Mouse (Mus musculus): Measurements from ENCODE around the gene Inpp1. TPM values are rescaled to one million over a fixed set of nuclear protein-coding genes. Genes with fewer than 3 reads are reported as not detected.

Gene Inpp1
- polyA plus RNA-seq, 1 experiment from 2014 or later = 18.3 TPM

DNA sequence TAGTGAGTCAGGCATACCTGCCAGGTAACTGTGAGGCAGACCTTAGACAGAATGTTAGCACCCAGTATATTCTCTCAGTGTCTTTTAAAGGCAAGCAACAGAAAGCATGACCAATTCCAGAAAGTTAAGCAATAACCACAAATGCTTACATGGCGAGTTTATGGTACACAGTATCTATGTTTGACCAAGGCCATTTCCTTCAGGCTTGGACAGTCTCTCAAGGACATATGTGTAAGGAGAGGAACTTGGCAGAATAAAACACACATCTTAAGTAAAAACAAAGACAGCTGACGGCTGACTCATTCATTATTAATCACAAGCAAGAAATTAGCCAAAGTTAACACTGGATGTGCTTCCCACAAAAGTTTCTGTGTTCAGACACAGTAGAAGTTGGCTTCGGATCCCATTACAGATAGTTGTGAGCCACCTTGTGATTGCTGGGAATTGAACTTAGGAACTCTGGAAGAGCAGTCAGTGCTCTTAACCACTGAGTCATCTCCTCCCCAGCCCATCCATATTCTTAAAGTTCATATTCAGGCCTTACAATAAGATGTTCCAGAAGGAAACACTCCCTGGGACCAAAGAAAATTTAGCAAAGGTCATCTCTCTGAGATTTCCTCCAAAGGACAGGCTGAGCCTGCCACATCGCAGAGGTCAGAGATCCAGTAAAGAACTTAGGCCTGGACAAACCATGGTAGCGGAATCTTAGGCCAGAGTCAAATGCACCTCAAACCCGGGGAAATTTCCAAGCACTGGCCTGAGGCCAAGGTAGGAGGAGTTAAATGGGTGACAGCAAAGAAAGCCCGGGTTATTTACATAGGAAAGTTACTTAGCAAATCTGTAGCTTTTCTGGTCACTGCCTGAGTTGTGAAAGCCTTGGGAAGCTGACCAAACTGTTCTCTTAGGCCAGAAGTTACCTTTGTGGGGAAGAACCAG lies 52.0 kb downstream of the Inpp1 start:
- H3K9me3 ChIP-seq (replicated peaks) = no peaks in the 10 kb centered on the region
- H3K4me1 ChIP-seq = no peaks in the 10 kb centered on the region
- no peak overlapping the region for H3K4me2 ChIP-seq
- no peak overlapping the region for H3K9ac ChIP-seq
- H3K4me3 ChIP-seq = no peak overlapping the region
- H3K36me3 ChIP-seq (ENCODE audit: poor library complexity, severe bottlenecking) = no peaks in the 10 kb centered on the region
- WGBS = 75% methylated on average over 7 of the region's 7 CpGs
- ATAC-seq = no peak
- no peaks in the 10 kb centered on the region for H3K27me3 ChIP-seq
- H3K27ac ChIP-seq = no peak overlapping the region

DNA sequence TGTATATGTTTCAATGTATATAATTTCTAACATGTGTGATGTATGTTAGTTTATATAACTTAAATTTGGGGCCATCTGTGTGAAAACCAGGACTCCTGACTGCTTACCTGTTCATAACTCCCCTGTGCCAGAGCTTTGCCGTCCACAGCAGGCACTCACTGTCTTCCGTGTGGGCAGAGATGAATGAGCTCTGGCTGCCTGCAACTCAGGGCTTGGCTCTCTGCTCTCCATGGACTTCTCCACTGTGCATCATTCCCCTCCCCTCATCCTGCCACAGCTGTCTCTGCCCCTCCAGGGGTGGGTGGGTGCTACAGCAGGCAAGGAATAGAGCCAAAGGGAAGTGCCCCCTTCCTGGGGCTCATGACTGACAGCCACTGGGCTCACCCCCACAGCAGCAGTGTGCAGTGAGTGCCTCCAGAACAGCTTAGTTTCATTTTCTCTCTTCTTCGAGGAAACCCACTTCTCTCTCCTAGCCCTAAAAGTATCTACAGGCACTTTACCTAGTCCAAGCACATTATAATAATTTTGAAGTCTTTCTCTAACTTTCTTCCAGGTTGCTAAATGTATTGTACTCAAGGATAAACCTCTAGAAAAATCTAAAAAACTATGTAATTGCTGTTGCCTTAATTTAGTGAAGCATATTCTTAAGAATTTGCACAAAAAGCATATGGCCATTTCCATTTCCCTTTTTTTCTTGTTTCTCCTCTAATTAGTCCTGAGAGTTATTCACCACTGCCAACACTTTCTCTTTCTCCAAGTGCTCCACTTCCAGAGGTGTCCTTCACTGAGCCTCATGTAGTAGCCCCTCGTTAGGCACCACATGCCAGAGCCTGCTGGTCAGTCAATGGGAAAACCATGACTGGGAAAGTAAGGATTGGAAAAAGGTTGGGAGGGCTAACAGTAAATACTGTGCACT lies 53.3 kb downstream of the Inpp1 start:
- 67% methylated on average over 4 of the region's 4 CpGs for WGBS
- no peak for ATAC-seq
- Histone ChIP-seq H3K4me2 (no peak overlapping the region), H3K4me3 (no peak overlapping the region), H3K27me3 (no peaks in the 10 kb centered on the region), H3K4me1 (no peaks in the 10 kb centered on the region), H3K36me3 (ENCODE audit: poor library complexity, severe bottlenecking) (no peaks in the 10 kb centered on the region), H3K27ac (no peak overlapping the region), H3K9me3 (replicated peaks) (no peaks in the 10 kb centered on the region), H3K9ac (no peak overlapping the region)

DNA sequence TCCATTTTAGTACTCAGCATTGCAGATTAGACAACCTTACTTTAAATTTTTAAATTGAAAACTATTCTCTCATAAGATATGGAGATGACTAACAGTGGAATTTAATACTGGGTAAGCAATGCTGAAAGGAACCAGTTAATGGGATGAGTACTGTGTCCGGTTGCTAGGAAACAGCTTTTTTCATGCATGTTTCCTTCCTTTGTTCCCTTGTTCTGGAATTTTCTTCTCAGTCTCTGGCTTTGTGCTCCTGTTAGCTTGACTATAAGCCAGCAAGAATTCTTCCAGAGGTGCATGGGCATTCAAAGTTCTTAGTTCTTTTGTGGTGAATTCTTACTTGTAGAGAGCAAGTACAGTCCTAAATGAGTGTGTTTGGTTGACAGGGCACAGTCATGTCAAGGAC lies 59.3 kb downstream of the Inpp1 start:
- H3K36me3 ChIP-seq (ENCODE audit: poor library complexity, severe bottlenecking) = no peaks in the 10 kb centered on the region
- H3K27ac ChIP-seq = no peak overlapping the region
- no peak for ATAC-seq

DNA sequence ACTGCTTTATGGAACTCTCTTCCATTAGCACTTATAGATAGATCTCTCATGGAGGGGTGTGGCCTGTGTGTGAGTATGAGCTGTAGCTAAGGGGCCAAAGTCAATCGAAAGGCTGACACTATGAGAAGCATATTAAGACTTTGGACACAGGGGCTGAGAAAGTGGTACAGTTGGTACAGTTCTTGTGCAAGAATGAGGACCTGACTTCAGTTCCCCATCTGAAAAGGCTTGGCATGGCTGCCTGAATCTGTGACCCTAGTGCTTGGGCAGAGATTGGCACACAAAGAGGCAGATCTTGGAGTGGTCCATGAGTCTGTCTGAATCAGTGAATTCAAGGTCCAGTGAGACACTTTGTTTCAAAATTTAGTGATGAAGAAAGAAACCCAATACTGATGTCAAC lies 63.2 kb downstream of the Inpp1 start:
- no peak for ATAC-seq
- Histone ChIP-seq H3K27me3 (no peaks in the 10 kb centered on the region), H3K4me2 (no peak overlapping the region), H3K9ac (no peak overlapping the region), H3K9me3 (replicated peaks) (no peaks in the 10 kb centered on the region), H3K4me3 (no peak overlapping the region), H3K4me1 (0 out of 2 replicates have a peak, but pooled peaks cover 5% of the 10 kb centered on the region), H3K27ac (no peak overlapping the region), H3K36me3 (ENCODE audit: poor library complexity, severe bottlenecking) (no peaks in the 10 kb centered on the region)
- WGBS = 96% methylated on average over 1 of the region's 1 CpGs

More for the DNA sequence above, 59.3 kb downstream of the Inpp1 start:
- Histone ChIP-seq H3K9ac (no peak overlapping the region), H3K4me2 (no peak overlapping the region), H3K9me3 (replicated peaks) (no peaks in the 10 kb centered on the region), H3K4me3 (no peak overlapping the region), H3K4me1 (0 out of 2 replicates have a peak, but pooled peaks cover 5% of the 10 kb centered on the region), H3K27me3 (no peaks in the 10 kb centered on the region)
- 70% methylated on average over 1 of the region's 1 CpGs for WGBS

DNA sequence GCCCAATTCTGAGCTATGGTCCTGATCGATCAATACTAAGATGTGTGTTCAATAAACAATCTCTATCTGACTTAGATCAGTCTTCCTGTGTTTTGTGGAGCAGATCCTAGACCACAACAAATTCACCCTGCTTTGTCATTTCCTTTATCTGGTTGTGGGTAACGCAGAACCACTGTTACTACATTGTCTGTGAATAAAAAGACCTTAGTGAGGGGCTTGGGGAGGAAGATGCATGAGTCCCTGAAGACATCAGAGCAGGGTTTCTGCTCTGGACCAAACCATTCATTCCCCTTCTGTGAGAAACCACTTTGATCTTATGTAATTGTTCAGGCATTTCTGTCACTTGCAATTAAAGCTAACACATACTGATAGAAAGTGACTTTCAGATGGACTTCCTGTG lies 63.7 kb downstream of the Inpp1 start:
- 94% methylated on average over 2 of the region's 2 CpGs for WGBS

DNA sequence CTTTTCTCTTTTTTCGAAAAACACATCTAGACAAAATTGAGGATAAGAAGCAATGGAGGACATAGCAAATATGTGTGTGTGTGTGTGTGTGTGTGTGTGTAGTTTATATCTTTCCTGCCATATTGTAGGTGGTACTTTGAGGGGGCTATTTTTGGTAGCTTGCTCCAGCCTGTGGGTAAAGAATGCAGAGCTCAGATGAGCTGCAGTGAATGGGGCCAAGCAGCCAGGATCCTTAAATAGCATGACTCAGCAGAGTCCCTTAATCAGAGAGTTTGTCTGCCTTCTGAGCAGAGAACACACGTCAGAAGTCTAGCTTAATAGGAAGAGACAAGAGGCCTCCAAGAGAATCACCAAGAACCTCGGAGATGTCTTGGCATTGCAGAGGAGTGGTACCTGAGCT lies 64.8 kb downstream of the Inpp1 start:
- Histone ChIP-seq H3K36me3 (ENCODE audit: poor library complexity, severe bottlenecking) (no peaks in the 10 kb centered on the region), H3K27ac (no peak overlapping the region), H3K4me1 (no peaks in the 10 kb centered on the region), H3K27me3 (no peaks in the 10 kb centered on the region), H3K9ac (no peak overlapping the region), H3K4me3 (no peak overlapping the region), H3K4me2 (no peak overlapping the region), H3K9me3 (replicated peaks) (no peaks in the 10 kb centered on the region)
- WGBS = 73% methylated on average over 3 of the region's 3 CpGs
- no peak for ATAC-seq

More for the DNA sequence above, 63.7 kb downstream of the Inpp1 start:
- no peaks in the 10 kb centered on the region for H3K36me3 ChIP-seq (ENCODE audit: poor library complexity, severe bottlenecking)
- no peak for ATAC-seq
- no peaks in the 10 kb centered on the region for H3K9me3 ChIP-seq (replicated peaks)
- H3K4me3 ChIP-seq = no peak overlapping the region
- H3K9ac ChIP-seq = no peak overlapping the region
- H3K27ac ChIP-seq = no peak overlapping the region
- H3K4me1 ChIP-seq = 0 out of 2 replicates have a peak, but pooled peaks cover 5% of the 10 kb centered on the region
- H3K4me2 ChIP-seq = no peak overlapping the region
- H3K27me3 ChIP-seq = no peaks in the 10 kb centered on the region

DNA sequence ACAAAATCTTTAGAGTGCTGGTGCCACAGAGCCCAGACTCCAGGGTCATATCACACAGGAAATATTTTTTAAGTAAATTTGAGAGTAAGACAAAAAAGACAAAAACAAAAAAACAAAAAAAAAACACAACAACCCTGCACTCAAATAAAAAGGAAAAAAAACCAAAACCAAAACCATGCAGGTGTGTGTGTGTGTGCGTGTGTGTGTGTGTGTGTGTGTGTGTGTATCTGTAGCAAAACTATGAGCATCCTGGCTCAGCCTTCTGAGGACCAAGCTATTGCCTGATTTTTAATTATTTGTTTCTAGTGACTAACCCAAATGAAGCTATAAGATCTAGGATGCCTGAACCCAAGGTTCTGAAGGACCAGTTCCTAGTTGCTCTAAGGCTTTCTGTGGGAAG lies 65.9 kb downstream of the Inpp1 start:
- Histone ChIP-seq H3K9me3 (replicated peaks) (no peaks in the 10 kb centered on the region), H3K27me3 (no peaks in the 10 kb centered on the region), H3K27ac (no peak overlapping the region), H3K4me2 (no peak overlapping the region), H3K4me3 (no peak overlapping the region), H3K36me3 (ENCODE audit: poor library complexity, severe bottlenecking) (no peaks in the 10 kb centered on the region), H3K4me1 (no peaks in the 10 kb centered on the region), H3K9ac (no peak overlapping the region)
- 79% methylated on average over 1 of the region's 1 CpGs for WGBS
- no peak for ATAC-seq

DNA sequence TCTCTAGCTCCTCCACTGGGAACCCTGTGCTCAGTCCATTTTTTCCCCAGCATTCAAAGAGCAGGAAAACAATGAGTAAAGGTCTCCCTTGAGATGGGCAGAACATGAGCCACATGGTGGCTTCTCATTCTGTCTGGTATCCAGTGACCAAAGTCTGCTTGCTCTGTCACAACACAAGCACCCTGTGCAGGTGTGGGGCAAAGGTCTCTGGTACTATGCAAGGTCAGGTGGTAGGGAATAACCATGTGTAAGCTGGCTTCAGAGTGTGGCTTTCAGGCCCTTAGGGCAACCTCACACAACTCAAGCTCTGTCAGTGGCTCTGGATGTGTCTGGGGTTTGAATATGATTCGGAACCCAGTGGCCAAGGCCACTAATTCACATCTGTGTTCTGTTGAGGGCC lies 67.5 kb downstream of the Inpp1 start:
- H3K9me3 ChIP-seq (replicated peaks) = no peaks in the 10 kb centered on the region
- whole genome bisulfite sequencing = 87% methylated on average over 1 of the region's 1 CpGs
- ATAC-seq = no peak

DNA sequence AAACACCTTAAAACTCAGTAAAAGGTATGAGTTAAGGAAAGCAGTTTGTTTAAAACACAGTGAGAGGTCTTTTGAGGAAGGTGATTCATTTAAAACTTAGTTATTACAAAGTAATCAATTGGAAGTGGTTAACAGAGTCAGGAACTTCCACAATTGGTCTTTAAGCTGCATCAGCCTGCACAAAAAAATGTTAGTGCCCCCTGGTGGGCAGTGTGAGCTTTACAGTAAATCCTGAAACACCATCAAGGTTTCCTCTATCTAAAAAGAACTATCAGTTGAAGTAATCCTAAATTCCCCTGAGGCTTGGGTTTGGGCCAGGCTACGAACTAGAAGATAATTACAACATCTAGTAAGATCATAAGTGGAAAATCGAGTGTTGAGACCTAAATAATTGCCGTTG lies 69.2 kb downstream of the Inpp1 start:
- 32% methylated on average over 3 of the region's 3 CpGs for whole genome bisulfite sequencing
- Histone ChIP-seq H3K9me3 (replicated peaks) (no peaks in the 10 kb centered on the region), H3K4me3 (no peak overlapping the region), H3K27ac (no peak overlapping the region), H3K4me1 (no peaks in the 10 kb centered on the region), H3K27me3 (no peaks in the 10 kb centered on the region), H3K4me2 (no peak overlapping the region), H3K36me3 (ENCODE audit: poor library complexity, severe bottlenecking) (no peaks in the 10 kb centered on the region), H3K9ac (no peak overlapping the region)
- ATAC-seq = 0 out of 2 replicates have a peak, but pooled peaks have one; percentile 50

More for the DNA sequence above, 67.5 kb downstream of the Inpp1 start:
- Histone ChIP-seq H3K9ac (no peak overlapping the region), H3K36me3 (ENCODE audit: poor library complexity, severe bottlenecking) (no peaks in the 10 kb centered on the region), H3K27me3 (no peaks in the 10 kb centered on the region), H3K4me2 (no peak overlapping the region), H3K4me1 (no peaks in the 10 kb centered on the region), H3K4me3 (no peak overlapping the region), H3K27ac (no peak overlapping the region)

DNA sequence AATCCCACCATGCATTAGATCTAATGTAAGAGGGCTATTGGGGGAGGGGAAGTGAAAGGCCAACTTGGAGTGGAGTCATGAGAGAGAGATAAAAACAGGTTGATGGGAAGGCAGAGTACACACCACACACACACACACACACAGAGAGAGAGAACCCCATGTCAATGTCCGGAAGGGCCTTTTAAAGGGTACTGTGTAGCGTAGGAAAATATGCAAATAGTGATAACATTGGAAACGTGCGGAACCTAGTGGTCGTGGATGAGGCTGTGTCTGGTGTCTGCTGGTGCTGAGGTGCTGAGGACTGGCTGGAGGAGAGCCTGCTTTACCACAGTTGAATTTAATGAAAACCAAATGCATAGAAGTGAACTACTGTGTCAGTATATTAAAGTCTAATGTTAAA lies 74.9 kb downstream of the Inpp1 start:
- H3K4me3 ChIP-seq = no peak overlapping the region

More for the DNA sequence above, 74.9 kb downstream of the Inpp1 start:
- Histone ChIP-seq H3K4me2 (no peak overlapping the region), H3K27me3 (no peaks in the 10 kb centered on the region), H3K9ac (no peak overlapping the region), H3K9me3 (replicated peaks) (no peaks in the 10 kb centered on the region), H3K27ac (no peak overlapping the region), H3K36me3 (ENCODE audit: poor library complexity, severe bottlenecking) (no peaks in the 10 kb centered on the region), H3K4me1 (no peaks in the 10 kb centered on the region)
- 89% methylated on average over 5 of the region's 5 CpGs for WGBS
- no peak for ATAC-seq
